Mouse (Mus musculus) right cerebral cortex, postnatal 25 days (tissue): ENCODE results near the gene Sycp2l.
"Not testable (repeated sequence)": the region's sequence is repeated elsewhere in the genome, so short reads cannot be mapped to it uniquely, and the experiment has no call there.

Experiments
- DNase-seq: peaks from one replicate; pipeline ENCODE4 v3.0.0; 2022

Sycp2l gene

GRCm38 (mm10) chr13:41129061-41129460 is 15.0 kb downstream of the Sycp2l start:
- DNase-seq: peak; percentile 14

DNA sequence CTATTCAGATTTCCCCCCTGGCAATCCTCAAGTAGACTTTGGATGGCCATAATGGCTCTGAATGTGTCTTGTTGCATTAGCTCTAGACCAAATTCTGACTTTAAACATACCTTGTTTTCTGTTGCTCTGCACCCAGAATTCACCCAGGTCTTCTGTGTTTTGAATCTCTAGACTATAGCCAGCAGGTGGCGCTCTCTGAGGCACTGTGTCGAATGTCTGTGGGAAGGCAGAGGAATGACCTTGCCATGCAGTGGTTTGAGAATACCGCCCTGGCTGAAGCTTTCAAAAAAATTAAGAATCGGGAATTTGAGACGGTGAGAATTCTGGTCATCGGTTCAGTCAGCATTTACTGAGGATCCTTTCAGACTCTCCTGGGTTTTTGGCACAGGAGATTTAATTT is 20.8 kb downstream of the Sycp2l start:
- peak; percentile 22 for DNase-seq

DNA sequence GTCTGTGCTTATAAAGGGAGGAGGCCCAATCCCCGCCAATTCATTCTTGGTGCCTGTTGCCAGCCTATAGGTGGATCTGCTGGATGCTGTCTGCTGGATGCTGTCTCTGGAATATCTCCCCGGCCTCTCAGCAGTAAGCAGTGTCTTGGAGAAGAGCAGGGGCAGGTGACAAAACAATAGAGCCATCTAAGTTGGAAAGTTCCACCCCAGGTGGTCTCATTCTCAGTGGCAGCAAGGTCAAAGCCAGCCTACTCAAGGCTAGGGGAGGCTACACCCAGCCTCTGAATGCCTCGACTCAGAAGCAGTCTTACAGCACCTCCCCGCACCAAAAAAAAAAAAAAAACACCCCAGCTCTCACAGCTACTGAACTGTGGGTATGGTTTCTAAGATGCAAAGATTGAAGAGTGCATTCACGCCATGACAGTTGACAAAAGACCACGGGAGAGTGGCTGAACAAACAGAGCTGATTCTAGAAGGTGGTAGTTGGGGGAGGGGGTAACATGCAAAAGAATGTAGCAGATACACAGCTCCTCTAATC is 31.4 kb downstream of the Sycp2l start:
- no peak for DNase-seq

GRCm38 (mm10) chr13:41146271-41146670 is 32.2 kb downstream of the Sycp2l start:
- peak; percentile 40 for DNase-seq

DNA sequence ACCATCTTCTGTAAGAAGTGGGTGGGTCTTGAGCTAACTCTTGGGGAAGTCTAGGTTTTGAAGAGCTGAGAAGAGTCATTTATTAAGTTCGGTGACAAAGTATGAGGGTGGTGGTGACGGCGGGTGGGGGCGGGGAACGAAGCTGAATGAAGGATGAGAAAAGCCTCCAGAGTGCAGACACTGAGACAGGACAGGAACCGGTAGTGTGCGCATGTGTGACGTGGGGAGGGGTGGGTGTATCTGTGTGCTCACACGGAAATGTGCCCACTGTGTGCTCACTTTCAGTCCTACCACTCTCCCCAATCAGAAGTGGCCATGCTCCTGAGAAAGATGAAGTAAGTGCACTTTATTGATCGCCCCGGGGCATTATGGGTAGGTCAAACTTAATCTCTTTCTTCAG is 39.0 kb downstream of the Sycp2l start:
- DNase-seq: no peak

- DNase-seq: no peak
Observed at GRCm38 (mm10) chr13:41158426-41158825, 44.3 kb downstream of the Sycp2l start.

DNA sequence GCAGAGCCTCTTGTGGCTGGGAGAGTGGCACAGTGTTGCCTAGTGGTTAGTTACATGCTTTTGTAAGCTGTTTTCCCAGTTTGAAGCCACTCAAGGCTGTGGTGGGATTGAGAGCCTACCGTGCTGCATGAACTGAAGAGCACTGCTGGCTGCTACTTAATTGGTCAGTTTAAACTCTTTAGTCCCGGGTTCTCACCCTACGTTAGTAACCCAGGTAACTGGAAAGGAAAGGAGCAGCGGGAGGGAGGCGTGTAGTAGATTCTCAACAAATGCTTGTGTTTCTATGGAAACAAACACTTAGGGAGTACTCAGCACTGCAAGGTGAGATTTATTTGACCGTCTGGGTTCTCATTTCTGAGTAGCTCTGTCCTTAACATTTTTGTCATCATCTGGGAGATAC is 73.8 kb downstream of the Sycp2l start:
- DNase-seq: no peak

GRCm38 (mm10) chr13:41195640-41196333 is 81.7 kb downstream of the Sycp2l start:
- DNase-seq: no peak

GRCm38 (mm10) chr13:41200861-41201260 is 86.8 kb downstream of the Sycp2l start:
- no peak for DNase-seq

- no peak for DNase-seq
Observed at GRCm38 (mm10) chr13:41203289-41203688, 89.2 kb downstream of the Sycp2l start.

DNA sequence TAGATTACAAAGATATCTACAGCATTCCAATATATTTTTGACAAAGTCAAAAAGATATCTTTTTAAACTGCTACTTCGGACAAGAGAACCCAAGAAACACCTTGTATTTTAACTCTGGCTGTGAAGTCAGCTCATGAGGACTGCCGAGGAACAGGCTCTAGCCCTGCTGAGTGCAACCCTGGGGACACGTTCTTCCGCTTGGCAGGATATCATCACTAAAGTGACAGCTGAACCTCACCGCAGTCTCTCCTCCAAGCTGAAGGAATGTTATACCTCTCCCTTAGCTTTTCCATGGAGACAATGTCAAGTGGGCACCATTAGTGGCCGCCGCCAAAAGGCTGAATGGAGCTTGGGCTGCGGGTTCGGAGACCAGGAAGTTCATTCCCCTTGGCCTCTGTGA is 89.6 kb downstream of the Sycp2l start:
- no peak for DNase-seq

DNA sequence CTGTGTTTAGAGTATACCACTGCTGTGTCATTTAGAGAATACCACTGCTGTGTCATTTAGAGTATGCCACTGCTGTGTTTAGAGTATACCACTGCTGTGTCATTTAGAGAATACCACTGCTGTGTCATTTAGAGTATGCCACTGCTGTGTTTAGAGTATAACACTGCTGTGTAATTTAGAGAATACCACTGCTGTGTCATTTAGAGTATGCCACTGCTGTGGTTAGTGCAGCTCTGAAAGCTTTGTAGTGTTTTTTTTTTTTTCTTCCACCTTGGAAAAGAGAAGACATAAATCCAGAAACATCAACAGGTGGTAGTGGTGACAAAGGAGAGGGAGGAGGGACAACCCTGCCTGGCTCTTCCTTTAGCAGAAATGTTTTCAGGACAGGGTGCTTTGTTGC is 91.5 kb downstream of the Sycp2l start:
- DNase-seq: not testable (repeated sequence)

DNA sequence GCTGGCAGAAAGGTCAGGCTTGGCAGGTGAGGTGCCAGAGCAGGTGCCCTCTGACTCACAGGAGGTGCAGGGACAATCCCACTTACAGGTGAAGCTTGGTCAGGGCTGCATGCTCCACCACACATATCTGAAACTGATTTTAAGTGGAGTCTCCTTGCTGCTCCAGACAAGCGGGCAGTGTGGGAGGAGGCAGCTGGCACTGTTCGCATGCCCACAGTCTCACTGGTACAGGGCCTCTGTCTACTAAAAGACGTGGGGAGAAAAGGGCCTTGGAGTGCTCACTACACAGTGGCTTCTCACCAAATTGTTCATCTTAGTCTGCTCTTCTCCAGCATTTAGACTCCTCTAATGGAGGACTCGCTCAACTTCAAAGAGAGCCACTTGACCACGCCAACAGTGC is 92.1 kb downstream of the Sycp2l start:
- peak; percentile 22 for DNase-seq

DNA sequence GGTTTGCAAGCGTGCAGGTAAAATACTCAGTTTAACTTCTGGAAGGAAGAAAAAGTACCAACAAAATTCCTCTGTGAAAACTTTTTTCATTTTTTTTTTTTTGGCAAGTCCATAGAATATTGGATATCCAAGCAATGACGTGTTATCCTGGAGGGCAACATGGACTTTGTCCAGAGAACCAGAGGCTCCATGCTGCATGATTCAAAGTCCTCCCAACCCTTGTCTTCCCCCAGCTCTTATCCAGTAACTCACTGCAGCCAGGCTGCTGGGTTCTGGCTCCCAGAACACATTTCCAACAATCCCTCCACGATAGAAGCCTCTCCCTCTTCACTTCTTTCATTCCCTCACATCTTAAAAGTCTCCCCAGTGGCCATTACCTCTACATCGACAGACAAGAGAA is 97.2 kb downstream of the Sycp2l start:
- DNase-seq: no peak

GRCm38 (mm10) chr13:41212558-41213322 is 98.6 kb downstream of the Sycp2l start:
- no peak for DNase-seq

DNA sequence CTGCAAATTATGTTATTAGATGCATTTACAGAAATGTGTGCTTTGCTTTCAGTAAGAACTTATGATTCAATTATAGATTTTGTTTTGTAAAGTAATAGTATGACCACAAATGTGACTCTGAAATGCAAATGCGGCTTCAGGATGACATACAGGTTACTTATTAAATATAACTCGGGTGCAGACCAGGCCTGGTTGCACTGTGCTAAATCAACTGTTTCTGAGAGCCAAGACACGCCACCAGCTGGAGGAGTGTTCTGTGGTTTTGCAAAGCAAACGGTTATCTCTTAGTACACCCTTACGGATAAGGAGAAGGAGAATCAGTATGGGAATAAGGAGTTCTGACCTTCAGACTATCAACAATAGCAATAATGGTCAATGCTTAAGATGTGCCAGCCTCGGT is 101.6 kb downstream of the Sycp2l start:
- no peak for DNase-seq

DNA sequence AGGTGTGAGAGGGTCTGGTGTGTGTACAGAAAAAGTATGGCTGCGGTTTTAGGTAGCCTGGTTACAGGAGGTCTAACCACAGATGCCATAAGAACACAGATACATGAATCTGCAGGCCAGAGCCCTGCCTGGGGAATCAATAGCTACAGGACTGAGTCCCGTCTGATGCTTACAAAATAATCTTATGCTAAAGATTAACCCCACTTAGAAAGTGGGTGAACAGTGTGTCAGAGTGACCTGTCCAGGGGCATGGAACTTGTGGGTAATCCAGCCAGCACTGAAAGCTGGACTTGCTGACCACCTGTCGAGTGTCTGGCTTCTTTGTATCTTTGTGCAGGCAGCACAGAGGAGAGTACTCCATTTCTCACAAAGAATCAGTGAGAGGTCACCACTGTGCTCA is 102.1 kb downstream of the Sycp2l start:
- DNase-seq: no peak

- no peak for DNase-seq
Observed at GRCm38 (mm10) chr13:41219056-41219455, 104.9 kb downstream of the Sycp2l start.

DNA sequence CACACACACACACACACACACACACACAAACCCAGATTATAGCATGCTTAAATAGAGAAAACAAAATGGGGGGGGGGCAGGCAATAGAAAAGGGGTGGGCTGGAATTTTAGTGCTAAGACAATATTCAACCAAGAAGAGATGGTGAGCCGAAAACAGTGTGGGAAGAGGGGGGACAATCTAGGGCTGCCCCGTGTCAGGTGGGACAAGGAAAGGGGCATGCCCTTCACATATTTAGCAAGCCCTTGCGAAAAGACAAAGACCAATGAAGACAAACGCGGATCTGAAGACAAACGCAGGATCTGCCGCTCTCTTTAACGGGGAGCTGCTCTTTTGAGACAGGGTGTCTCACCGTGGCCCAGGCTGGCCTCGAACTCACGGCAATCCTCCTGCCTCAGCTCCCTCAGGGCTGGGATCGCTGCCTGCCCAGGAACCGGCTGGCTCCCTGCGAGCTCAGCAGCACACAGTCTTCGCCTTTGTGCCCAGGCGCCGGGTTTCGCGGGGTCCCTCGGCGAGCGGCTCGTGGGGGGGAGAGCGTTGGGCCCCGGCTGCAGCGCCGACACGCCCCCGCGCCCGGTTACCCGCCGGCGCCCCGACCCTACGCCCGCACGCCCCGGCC is 105.7 kb downstream of the Sycp2l start:
- no peak for DNase-seq

- peak; percentile 66 for DNase-seq
Observed at GRCm38 (mm10) chr13:41220304-41220834, 106.3 kb downstream of the Sycp2l start, which contains the start of gene Elovl2. TSS of gene Elovl2 (minus strand) at chr13:41220405.
